ENCODE assay signal across 10 mouse cellular contexts in the genomic region with DNA sequence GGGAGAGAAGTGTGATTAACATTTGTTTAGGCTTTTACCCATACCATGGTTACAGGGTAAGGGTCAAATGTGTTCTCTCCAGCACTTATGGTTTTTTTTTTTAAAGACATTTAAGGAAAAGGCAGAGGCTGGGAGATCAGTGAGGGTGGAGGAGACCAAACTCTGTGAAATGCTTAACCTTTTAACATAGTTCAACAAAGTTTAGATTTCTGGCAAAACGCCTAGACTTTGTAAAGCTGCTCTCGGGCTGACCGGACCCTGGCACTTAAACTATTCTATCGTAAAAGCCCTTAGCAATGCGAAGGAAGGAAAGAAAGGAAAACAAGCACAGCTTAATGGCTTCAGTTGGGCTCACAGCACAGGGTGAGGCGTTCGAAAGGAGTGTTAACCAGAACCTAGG.
DNase-seq lines count a peak whose midpoint lies in the region; ATAC-seq and TF ChIP-seq lines count a peak whose summit lies in the region.
"Had no signal": no experiment of that assay in that cellular context is flagged by ENCODE, and none has a peak within 500 bp of the region (broad histone marks: within the 10 kb centered on the region; RNA-seq: fewer than 3 reads in every experiment).

No protein-coding gene starts in this region.

- no peaks in the 10 kb centered on the region for H3K9me3 ChIP-seq in hindbrain, embryonic 13.5 days
- H3K9me3 ChIP-seq in hindbrain, embryonic 12.5 days (replicated peaks), result no peaks in the 10 kb centered on the region
- H3K9me3 ChIP-seq: megakaryocyte, embryonic 14.5 days had no signal

- no peak overlapping the region for H3K4me3 ChIP-seq in hindbrain, embryonic 13.5 days
- no peak overlapping the region for H3K4me3 ChIP-seq in hindbrain, embryonic 12.5 days
- H3K4me3 ChIP-seq: megakaryocyte, embryonic 14.5 days had no signal

- H3K27me3 ChIP-seq in hindbrain, embryonic 13.5 days, result no peaks in the 10 kb centered on the region
- no peaks in the 10 kb centered on the region for H3K27me3 ChIP-seq in hindbrain, embryonic 12.5 days
- H3K27me3 ChIP-seq: megakaryocyte, embryonic 14.5 days had no signal

- H3K9ac ChIP-seq in hindbrain, embryonic 13.5 days, result no peak overlapping the region
- no peak overlapping the region for H3K9ac ChIP-seq in hindbrain, embryonic 12.5 days

- no peak overlapping the region for H3K27ac ChIP-seq in hindbrain, embryonic 13.5 days
- H3K27ac ChIP-seq in hindbrain, embryonic 12.5 days, result no peak overlapping the region

- H3K4me1 ChIP-seq in hindbrain, embryonic 13.5 days (replicated peaks), result no peaks in the 10 kb centered on the region; the same call in 1 of the 2 replicates
- H3K4me1 ChIP-seq in hindbrain, embryonic 12.5 days, result peaks cover 12% of the 10 kb centered on the region; the same call in 1 of the 2 replicates
- H3K4me1 ChIP-seq: megakaryocyte, embryonic 14.5 days had no signal

- H3K4me2 ChIP-seq in hindbrain, embryonic 13.5 days, result no peak overlapping the region
- no peak overlapping the region for H3K4me2 ChIP-seq in hindbrain, embryonic 12.5 days (replicated peaks)

- WGBS in hindbrain, embryonic 13.5 days, result 36% methylated on average over 7 of the region's 7 CpGs
- 48% methylated on average over 7 of the region's 7 CpGs for WGBS in hindbrain, embryonic 12.5 days

- no peak for TF ChIP-seq CTCF in brain, embryonic 14.5 days (IDR thresholded peaks at IDR 0.05; ENCODE audit: borderline replicate concordance, extremely low read depth, insufficient read depth, insufficient read length)

- peak; percentile 73 for DNase-seq in brain, embryonic 14.5 days (ENCODE audit: low read depth)
- peak; percentile 26 for DNase-seq in kidney, adult 11 months
- DNase-seq in lung, postnatal 10 days, result peak; percentile 51
- DNase-seq in layer of hippocampus, adult 9-10 months (ENCODE audit: low spot score), result no peak
- no peak for DNase-seq in cerebellum, adult 9-10 months
- DNase-seq: adrenal gland, postnatal 25 days had no signal

- 0 out of 2 replicates have a peak, but pooled peaks have one; percentile 13 for ATAC-seq in hindbrain, embryonic 13.5 days (ENCODE audit: low FRiP score)
- ATAC-seq in hindbrain, embryonic 12.5 days (ENCODE audit: low FRiP score), result no peak
- no peak for ATAC-seq in erythroblast, adult 5-6 weeks (replicated peaks; ENCODE audit: low FRiP score, poor library complexity, severe bottlenecking)

- TF ChIP-seq POLR2A in brain, embryonic 14.5 days (IDR thresholded peaks at IDR 0.05; ENCODE audit: borderline replicate concordance, extremely low read depth, insufficient read depth, insufficient read length, poor library complexity, severe bottlenecking), result no peak

- H3K36me3 ChIP-seq in hindbrain, embryonic 13.5 days, result no peaks in the 10 kb centered on the region
- no peaks in the 10 kb centered on the region for H3K36me3 ChIP-seq in hindbrain, embryonic 12.5 days

Comparison
In these comparisons a context has a peak if more than half of its experiments do, and no peak if none do; other contexts are left out.
1. DNase-seq: peak in brain, embryonic 14.5 days (single experiment), kidney, adult 11 months (single experiment) and lung, postnatal 10 days (single experiment); none in layer of hippocampus, adult 9-10 months (single experiment) and cerebellum, adult 9-10 months (single experiment).